Mouse (Mus musculus) kidney, postnatal 36 days (tissue): ENCODE results near the gene Cyp11a1.
A peak's percentile ranks its signal among the peaks of the same experiment; 100 is the strongest.

Experiments used
- DNase-seq, 2 experiments: peaks; one replicate each; pipeline ENCODE4 v3.0.0; 2021 to 2022; ENCODE audit warnings: mixed read lengths in 2 of 2

Cyp11a1 gene

GRCm38 (mm10) chr9:58045646-58046045 is 39.4 kb downstream of the Cyp11a1 start:
- no peak for DNase-seq

- DNase-seq: peak; percentile 51 to 67
These were observed 40.9 kb downstream of the Cyp11a1 start for GRCm38 (mm10) chr9:58047061-58047460.

GRCm38 (mm10) chr9:58048621-58049020 is 42.4 kb downstream of the Cyp11a1 start:
- DNase-seq: no peak

- no peak for DNase-seq
These were observed 43.0 kb downstream of the Cyp11a1 start for GRCm38 (mm10) chr9:58049186-58049585.

GRCm38 (mm10) chr9:58049861-58050260 is 43.6 kb downstream of the Cyp11a1 start:
- no peak for DNase-seq

- no peak for DNase-seq
These were observed 45.7 kb downstream of the Cyp11a1 start for GRCm38 (mm10) chr9:58051937-58052336.

GRCm38 (mm10) chr9:58053102-58053501 is 46.9 kb downstream of the Cyp11a1 start:
- peak; percentile 35 to 70 for DNase-seq

- no peak for DNase-seq
These were observed 47.3 kb downstream of the Cyp11a1 start for GRCm38 (mm10) chr9:58053544-58053943.

GRCm38 (mm10) chr9:58054032-58054431 is 47.8 kb downstream of the Cyp11a1 start:
- no peak for DNase-seq

- no peak for DNase-seq
These were observed 49.5 kb downstream of the Cyp11a1 start for GRCm38 (mm10) chr9:58055666-58056065.

GRCm38 (mm10) chr9:58059920-58060319 is 53.7 kb downstream of the Cyp11a1 start:
- DNase-seq: no peak

GRCm38 (mm10) chr9:58060677-58061667 is 54.8 kb downstream of the Cyp11a1 start:
- peak; percentile 29 to 81 for DNase-seq

- no peak for DNase-seq
These were observed 57.3 kb downstream of the Cyp11a1 start, which contains the start of gene Stra6 for GRCm38 (mm10) chr9:58063531-58063930. Gene Stra6 (plus strand): TSS chr9:58063788.

GRCm38 (mm10) chr9:58065532-58065931 is 59.3 kb downstream of the Cyp11a1 start:
- peak in 1 of 2 experiments; percentile 17 for DNase-seq

GRCm38 (mm10) chr9:58065977-58066730 is 59.9 kb downstream of the Cyp11a1 start:
- no peak for DNase-seq

- DNase-seq: no peak
These were observed 60.5 kb downstream of the Cyp11a1 start for GRCm38 (mm10) chr9:58066731-58067095.

GRCm38 (mm10) chr9:58067546-58067945 is 61.3 kb downstream of the Cyp11a1 start:
- DNase-seq: no peak

GRCm38 (mm10) chr9:58074561-58074960 is 68.3 kb downstream of the Cyp11a1 start:
- DNase-seq: no peak
